In genomic region chr6:39005945-39006572, GRCm38 (mm10) we compare ENCODE assay signal across 13 mouse cellular contexts.
DNase-seq lines count a peak whose midpoint lies in the region; ATAC-seq and TF ChIP-seq lines count a peak whose summit lies in the region.
"Had no signal": no experiment of that assay in that cellular context is flagged by ENCODE, and none has a peak within 500 bp of the region (broad histone marks: within the 10 kb centered on the region; RNA-seq: fewer than 3 reads in every experiment).

No protein-coding gene starts in this region.

- no peaks in the 10 kb centered on the region for H3K36me3 ChIP-seq in hindbrain, embryonic 12.5 days
- H3K36me3 ChIP-seq in hindbrain, embryonic 11.5 days (ENCODE audit: control insufficient read depth, insufficient read depth, low read length): no peaks in the 10 kb centered on the region
- H3K36me3 ChIP-seq in lung, postnatal 0 days (ENCODE audit: insufficient read depth, low read length): no peaks in the 10 kb centered on the region

- WGBS in hindbrain, embryonic 12.5 days: 42% methylated on average over 5 of the region's 5 CpGs
- 68% methylated on average over 5 of the region's 5 CpGs for WGBS in hindbrain, embryonic 11.5 days
- 74% methylated on average over 5 of the region's 5 CpGs for WGBS in lung, postnatal 0 days

- no peak for DNase-seq in hindbrain, embryonic 11.5 days (ENCODE audit: low spot score)
- peak; percentile 38 to 62 for DNase-seq in frontal cortex, adult 2 months (ENCODE audit: extremely low spot score in 1 of 2, low spot score in 1 of 2)
- peak; percentile 33 to 57 for DNase-seq in layer of hippocampus, postnatal 36 days
- peak; percentile 57 for DNase-seq in right cerebral cortex, adult 18-20 months
- no peak for DNase-seq in lung, postnatal 0 days (ENCODE audit: low spot score)
- DNase-seq in ovary, adult 18-20 months (ENCODE audit: low spot score): no peak
- no peak for DNase-seq in heart, adult 11 months
- DNase-seq: adrenal gland, postnatal 36 days; cerebellum, postnatal 14 days; kidney, postnatal 14 days had no signal

- TF ChIP-seq EP300 in lung, postnatal 0 days (IDR thresholded peaks at IDR 0.05): no peak

- peak overlapping the region; percentile 60; the same call in 1 of the 2 replicates for H3K27ac ChIP-seq in hindbrain, embryonic 12.5 days
- no peak overlapping the region for H3K27ac ChIP-seq in hindbrain, embryonic 11.5 days (ENCODE audit: low read depth, low read length)
- H3K27ac ChIP-seq in lung, postnatal 0 days (ENCODE audit: low read length): no peak overlapping the region
- H3K27ac ChIP-seq: liver, embryonic 14.5 days had no signal

- H3K4me2 ChIP-seq in hindbrain, embryonic 12.5 days (replicated peaks): no peak overlapping the region
- H3K4me2 ChIP-seq in hindbrain, embryonic 11.5 days (replicated peaks; ENCODE audit: low read depth, low read length): no peak overlapping the region
- no peak overlapping the region for H3K4me2 ChIP-seq in lung, postnatal 0 days (replicated peaks; ENCODE audit: low read depth, low read length)

- H3K27me3 ChIP-seq in hindbrain, embryonic 12.5 days: no peaks in the 10 kb centered on the region
- no peaks in the 10 kb centered on the region for H3K27me3 ChIP-seq in hindbrain, embryonic 11.5 days (ENCODE audit: control insufficient read depth, insufficient read depth, low read length)
- no peaks in the 10 kb centered on the region for H3K27me3 ChIP-seq in lung, postnatal 0 days (replicated peaks; ENCODE audit: insufficient read depth, low read length)
- H3K27me3 ChIP-seq: megakaryocyte, embryonic 14.5 days had no signal

- no peak for TF ChIP-seq CTCF in lung, postnatal 0 days (IDR thresholded peaks at IDR 0.05)

- peaks cover 10% of the 10 kb centered on the region for H3K4me1 ChIP-seq in hindbrain, embryonic 12.5 days
- H3K4me1 ChIP-seq in hindbrain, embryonic 11.5 days (replicated peaks; ENCODE audit: control insufficient read depth, insufficient read depth, low read length): 0 out of 2 replicates have a peak, but pooled peaks cover 2% of the 10 kb centered on the region
- H3K4me1 ChIP-seq in lung, postnatal 0 days (ENCODE audit: insufficient read depth, low read depth, low read length): no peaks in the 10 kb centered on the region

- no peak for ATAC-seq in hindbrain, embryonic 12.5 days (ENCODE audit: low FRiP score)
- ATAC-seq in hindbrain, embryonic 11.5 days (ENCODE audit: low FRiP score): no peak
- no peak for ATAC-seq in lung, postnatal 0 days

- H3K9me3 ChIP-seq in hindbrain, embryonic 12.5 days (replicated peaks): no peaks in the 10 kb centered on the region
- no peaks in the 10 kb centered on the region for H3K9me3 ChIP-seq in hindbrain, embryonic 11.5 days (ENCODE audit: control insufficient read depth, low read length)
- H3K9me3 ChIP-seq in lung, postnatal 0 days (ENCODE audit: low read length): no peaks in the 10 kb centered on the region

- no peak overlapping the region for H3K9ac ChIP-seq in hindbrain, embryonic 12.5 days
- no peak overlapping the region for H3K9ac ChIP-seq in hindbrain, embryonic 11.5 days (ENCODE audit: low read depth, low read length)
- H3K9ac ChIP-seq in lung, postnatal 0 days (replicated peaks; ENCODE audit: low read depth): no peak overlapping the region
- H3K9ac ChIP-seq: liver, embryonic 14.5 days had no signal

- no peak overlapping the region for H3K4me3 ChIP-seq in hindbrain, embryonic 12.5 days
- H3K4me3 ChIP-seq in hindbrain, embryonic 11.5 days (ENCODE audit: low read depth, low read length): no peak overlapping the region
- no peak overlapping the region for H3K4me3 ChIP-seq in lung, postnatal 0 days (ENCODE audit: low read depth, low read length)
- H3K4me3 ChIP-seq: megakaryocyte, embryonic 14.5 days had no signal

Comparison
In these comparisons a context has a peak if more than half of its experiments do, and no peak if none do; other contexts are left out.
1. DNase-seq: peak in frontal cortex, adult 2 months (2 of 2), layer of hippocampus, postnatal 36 days (2 of 2) and right cerebral cortex, adult 18-20 months (single experiment); none in hindbrain, embryonic 11.5 days (single experiment), lung, postnatal 0 days (single experiment), ovary, adult 18-20 months (single experiment) and heart, adult 11 months (single experiment).